Mouse (Mus musculus) T-helper 1 cell (primary cell): ENCODE measurements around the gene Gm47959.
"Not testable (repeated sequence)": the region's sequence is repeated elsewhere in the genome, so short reads cannot be mapped to it uniquely, and the experiment has no call there.

ENCODE experiments used
- in situ Hi-C: fragments of 300-600 bp; cut with MboI, MseI; formaldehyde crosslinking; loops from one replicate; pipeline ENCODE4 v1.15.1; 2025; ENCODE audit warnings: high pct_unique_total_duplicates

Gm47959 gene

GRCm38 (mm10) chr1:83000306-83000705 lies at the start of gene Gm47959:
TSS of gene Gm47959 (plus strand) at chr1:83000548.
- in situ Hi-C loops: not testable (repeated sequence)

- in situ Hi-C loops: not testable (repeated sequence)
Observed at GRCm38 (mm10) chr1:82955913-82956312, 44.4 kb upstream of the Gm47959 start, which contains the start of gene Gm7544. TSS of gene Gm7544 (minus strand) at chr1:82956013.

- in situ Hi-C loops: loop anchor here (10.0 kb wide), 1 partner anchor 55 kb away; no protein-coding TSS in a partner anchor
Observed at GRCm38 (mm10) chr1:82959870-82960385, 40.4 kb upstream of the Gm47959 start, which contains the start of gene Gm47955. TSS of gene Gm47955 (plus strand) at chr1:82960286.

GRCm38 (mm10) chr1:82966413-82966812 lies 33.9 kb upstream of the Gm47959 start:
- in situ Hi-C loops: loop anchor here (10.0 kb wide), 1 partner anchor 62 kb away; no protein-coding TSS in a partner anchor

GRCm38 (mm10) chr1:82972046-82972445 lies 28.3 kb upstream of the Gm47959 start:
- in situ Hi-C loops: loop anchor here (10.0 kb wide), 1 partner anchor 187 kb away; no protein-coding TSS in a partner anchor

GRCm38 (mm10) chr1:82973244-82973643 lies 27.1 kb upstream of the Gm47959 start:
- in situ Hi-C loops: loop anchor here (10.0 kb wide), 1 partner anchor 188 kb away; no protein-coding TSS in a partner anchor

GRCm38 (mm10) chr1:82973901-82974300 lies 26.4 kb upstream of the Gm47959 start:
- in situ Hi-C loops: loop anchor here (10.0 kb wide), 1 partner anchor 189 kb away; no protein-coding TSS in a partner anchor

- in situ Hi-C loops: loop anchor here (10.0 kb wide), 1 partner anchor 190 kb away; no protein-coding TSS in a partner anchor
Observed at GRCm38 (mm10) chr1:82974342-82974741, 26.0 kb upstream of the Gm47959 start.

GRCm38 (mm10) chr1:82975750-82976149 lies 24.6 kb upstream of the Gm47959 start:
- in situ Hi-C loops: loop anchor here (10.0 kb wide), 1 partner anchor 191 kb away; no protein-coding TSS in a partner anchor

GRCm38 (mm10) chr1:82977840-82978239 lies 22.5 kb upstream of the Gm47959 start:
- in situ Hi-C loops: loop anchor here (10.0 kb wide), 1 partner anchor 193 kb away; no protein-coding TSS in a partner anchor

GRCm38 (mm10) chr1:82986738-82987137 lies 13.6 kb upstream of the Gm47959 start:
- in situ Hi-C loops: no loop called here

GRCm38 (mm10) chr1:82987530-82988198 lies 12.7 kb upstream of the Gm47959 start:
- in situ Hi-C loops: no loop called here

- in situ Hi-C loops: no loop called here
Observed at GRCm38 (mm10) chr1:82991062-82991461, 9.3 kb upstream of the Gm47959 start.

GRCm38 (mm10) chr1:82991596-82991995 lies 8.8 kb upstream of the Gm47959 start:
- in situ Hi-C loops: no loop called here

- in situ Hi-C loops: no loop called here
Observed at GRCm38 (mm10) chr1:82992093-82992492, 8.3 kb upstream of the Gm47959 start.

- in situ Hi-C loops: no loop called here
Observed at GRCm38 (mm10) chr1:82993947-82994346, 6.4 kb upstream of the Gm47959 start.

GRCm38 (mm10) chr1:83006218-83007179 lies 6.2 kb downstream of the Gm47959 start:
- in situ Hi-C loops: no loop called here

GRCm38 (mm10) chr1:83007471-83007870 lies 7.1 kb downstream of the Gm47959 start:
- in situ Hi-C loops: no loop called here

GRCm38 (mm10) chr1:83014477-83014876 lies 14.1 kb downstream of the Gm47959 start:
- in situ Hi-C loops: no loop called here

- in situ Hi-C loops: no loop called here
Observed at GRCm38 (mm10) chr1:83015329-83015879, 15.1 kb downstream of the Gm47959 start.

GRCm38 (mm10) chr1:83016556-83016955 lies 16.2 kb downstream of the Gm47959 start:
- in situ Hi-C loops: no loop called here
